Mouse (Mus musculus) liver, embryonic 14.5 days (tissue): ENCODE data around the gene Frmd4a. TPM values are rescaled to one million over a fixed set of nuclear protein-coding genes. Genes with fewer than 3 reads are reported as not detected.
A peak's percentile ranks its signal among the peaks of the same experiment; 100 is the strongest.

Experiments used
- ATAC-seq: fragments of 200-750 bp; cut with Nextera tagmentation; 2 replicates; pipeline ENCODE4 v1.8.0; 2017; ENCODE audit warnings: moderate number of reproducible peaks, mild to moderate bottlenecking, moderate library complexity; ENCODE audit not compliant: insufficient read depth
- DNase-seq, 3 experiments: peaks; one replicate each; pipeline ENCODE4 v3.0.0-alpha.2; 2012 to 2013; ENCODE audit warnings: low read depth in 3 of 3, low spot score in 3 of 3
- H3K27ac ChIP-seq: fragments of 300-500 bp; sonication (generic); 2 replicates; pipeline ENCODE4 v1.5.1; 2014; ENCODE audit warnings: moderate library complexity, mild to moderate bottlenecking, control low read depth, inconsistent platforms
- H3K27me3 ChIP-seq: fragments of 300-500 bp; sonication (generic); 2 replicates; pipeline ENCODE4 v1.6.1; 2014; ENCODE audit warnings: mild to moderate bottlenecking, low read length, moderate library complexity; ENCODE audit not compliant: control insufficient read depth, insufficient read depth
- H3K36me3 ChIP-seq: fragments of 300-500 bp; sonication (generic); replicated peaks from 2 replicates; pipeline ENCODE4 v1.6.1; 2014; ENCODE audit warnings: low read depth; ENCODE audit not compliant: control insufficient read depth, insufficient read depth
- H3K4me1 ChIP-seq, 2 experiments: fragments of 200-500 bp in 1 of 2; fragments of 300-500 bp in 1 of 2; sonication (generic) in 1 of 2; replicated peaks; 2 replicates each; pipeline ENCODE4 v1.6.1; 2012 to 2014; ENCODE audit warnings: antibody characterized with exemption in 1 of 2, inconsistent platforms in 1 of 2, low read length in 1 of 2; ENCODE audit not compliant: control insufficient read depth in 2 of 2, insufficient read depth in 2 of 2
- H3K4me2 ChIP-seq: fragments of 300-500 bp; sonication (generic); 2 replicates; pipeline ENCODE4 v1.6.1; 2014; ENCODE audit warnings: low read depth, mild to moderate bottlenecking, control low read depth, moderate library complexity
- H3K4me3 ChIP-seq, 2 experiments: fragments of 200-500 bp in 1 of 2; fragments of 300-500 bp in 1 of 2; sonication (generic) in 1 of 2; 2 replicates each; pipeline ENCODE4 v1.5.1; 2012 to 2014; ENCODE audit warnings: low read depth in 2 of 2, low read length in 2 of 2, mild to moderate bottlenecking in 2 of 2, control low read depth in 1 of 2, inconsistent platforms in 1 of 2, moderate library complexity in 1 of 2; ENCODE audit not compliant: insufficient read depth in 1 of 2
- H3K9ac ChIP-seq: fragments of 300-500 bp; sonication (generic); replicated peaks from 2 replicates; pipeline ENCODE4 v1.6.1; 2014; ENCODE audit warnings: mild to moderate bottlenecking, control low read depth, moderate library complexity
- H3K9me3 ChIP-seq: fragments of 300-500 bp; sonication (generic); 2 replicates; pipeline ENCODE4 v1.6.1; 2016; ENCODE audit warnings: low read length, mixed read lengths; ENCODE audit not compliant: control insufficient read depth
- CTCF ChIP-seq: IDR thresholded peaks from 2 replicates; pipeline ENCODE4 v1.5.1; 2016; ENCODE audit warnings: antibody characterized with exemption, low read depth, control low read depth
- EP300 ChIP-seq: IDR thresholded peaks from 2 replicates; pipeline ENCODE4 v1.6.1; 2016; ENCODE audit warnings: antibody characterized with exemption, low read depth
- WGBS: fragments of 180-500 bp; shearing (Covaris S2); extraction: QIAGEN DNeasy Blood & Tissue Kit; methylation state at CpG from one replicate; pipeline ENCODE4 v1.1.7; 2014; ENCODE audit not compliant: insufficient replicate concordance; 5-methylcytosine and 5-hydroxymethylcytosine counted together
- polyA plus RNA-seq, 2 experiments: library from polyadenylated mRNA; depleted of rRNA in 1 of 2; stranded (reverse) in 1 of 2; unstranded in 1 of 2; fragments of >200 nt; fragmentation: Nextera tagmentation in 1 of 2; extraction: Ambion mirVana in 1 of 2; gene quantifications; 2 replicates each; pipeline versions ENCODE4 v1.2.1 to v1.2.3; 2012 to 2014

Frmd4a gene
- polyA plus RNA-seq, 2 experiments = 11.0 to 11.2 TPM

GRCm38 (mm10) chr2:4131216-4131615 is 113.7 kb downstream of the Frmd4a start:
- no peak overlapping the region for H3K4me3 ChIP-seq
- H3K4me1 ChIP-seq = no peaks in the 10 kb centered on the region
- no peaks in the 10 kb centered on the region for H3K27me3 ChIP-seq
- DNase-seq (no peak), ATAC-seq (no peak)
- no peaks in the 10 kb centered on the region for H3K36me3 ChIP-seq
- TF ChIP-seq EP300 = no peak
- TF ChIP-seq CTCF = no peak
- H3K9ac ChIP-seq = no peak overlapping the region
- no peak overlapping the region for H3K27ac ChIP-seq
- WGBS = 70% methylated on average over 4 of the region's 4 CpGs
- no peaks in the 10 kb centered on the region for H3K9me3 ChIP-seq
- H3K4me2 ChIP-seq = no peak overlapping the region

GRCm38 (mm10) chr2:4137493-4137892 is 120.0 kb downstream of the Frmd4a start:
- Histone ChIP-seq H3K4me3 (no peak overlapping the region), H3K36me3 (no peaks in the 10 kb centered on the region), H3K4me1 (no peaks in the 10 kb centered on the region), H3K4me2 (no peak overlapping the region), H3K9ac (no peak overlapping the region), H3K27ac (no peak overlapping the region), H3K27me3 (no peaks in the 10 kb centered on the region), H3K9me3 (no peaks in the 10 kb centered on the region)
- 59% methylated on average over 3 of the region's 3 CpGs for WGBS
- ATAC-seq = no peak
- DNase-seq = no peak
- no peak for TF ChIP-seq EP300
- no peak for TF ChIP-seq CTCF

GRCm38 (mm10) chr2:4142221-4142950 is 124.9 kb downstream of the Frmd4a start:
- H3K4me1 ChIP-seq = no peaks in the 10 kb centered on the region
- H3K27ac ChIP-seq = no peak overlapping the region
- H3K36me3 ChIP-seq = no peaks in the 10 kb centered on the region
- no peaks in the 10 kb centered on the region for H3K9me3 ChIP-seq
- no peak overlapping the region for H3K4me3 ChIP-seq
- H3K27me3 ChIP-seq = no peaks in the 10 kb centered on the region
- H3K4me2 ChIP-seq = no peak overlapping the region
- TF ChIP-seq CTCF (no peak), EP300 (no peak)
- ATAC-seq (no peak), DNase-seq (no peak)
- 38% methylated on average over 4 of the region's 4 CpGs for WGBS
- no peak overlapping the region for H3K9ac ChIP-seq

- no peak overlapping the region for H3K9ac ChIP-seq
- no peak for DNase-seq
- 68% methylated on average over 4 of the region's 4 CpGs for WGBS
- TF ChIP-seq CTCF (no peak), EP300 (no peak)
- ATAC-seq = no peak
- H3K4me3 ChIP-seq = no peak overlapping the region
- H3K27ac ChIP-seq = no peak overlapping the region
- H3K27me3 ChIP-seq = no peaks in the 10 kb centered on the region
- no peaks in the 10 kb centered on the region for H3K4me1 ChIP-seq
- H3K4me2 ChIP-seq = no peak overlapping the region
- no peaks in the 10 kb centered on the region for H3K36me3 ChIP-seq
- H3K9me3 ChIP-seq = no peaks in the 10 kb centered on the region
Observed at GRCm38 (mm10) chr2:4144424-4144823, 126.9 kb downstream of the Frmd4a start.

GRCm38 (mm10) chr2:4152521-4153040 is 135.1 kb downstream of the Frmd4a start:
- H3K4me2 ChIP-seq = peak overlapping the region; percentile 36
- DNase-seq (no peak), ATAC-seq (no peak)
- TF ChIP-seq CTCF = no peak
- no peak for TF ChIP-seq EP300
- no peak overlapping the region for H3K9ac ChIP-seq
- H3K27ac ChIP-seq = no peak overlapping the region
- H3K9me3 ChIP-seq = no peaks in the 10 kb centered on the region
- H3K27me3 ChIP-seq = peaks cover 4% of the 10 kb centered on the region
- H3K4me1 ChIP-seq = no peaks in the 10 kb centered on the region
- WGBS = 12% methylated on average over 14 of the region's 14 CpGs
- H3K36me3 ChIP-seq = no peaks in the 10 kb centered on the region
- peak overlapping the region in 1 of 2 experiments; percentile 5; a peak in 1 of 4 replicates for H3K4me3 ChIP-seq
